Mouse (Mus musculus): ENCODE measurements at regions not wholly inside any gene's neighbourhood (a gene's known extent, or its start where the extent isn't known, plus 50 kb on each side); places are given as distances from the start of the nearest gene placed in this dataset.
"Not testable (repeated sequence)": the region's sequence is repeated elsewhere in the genome, so short reads cannot be mapped to it uniquely, and the experiment has no call there.

DNA sequence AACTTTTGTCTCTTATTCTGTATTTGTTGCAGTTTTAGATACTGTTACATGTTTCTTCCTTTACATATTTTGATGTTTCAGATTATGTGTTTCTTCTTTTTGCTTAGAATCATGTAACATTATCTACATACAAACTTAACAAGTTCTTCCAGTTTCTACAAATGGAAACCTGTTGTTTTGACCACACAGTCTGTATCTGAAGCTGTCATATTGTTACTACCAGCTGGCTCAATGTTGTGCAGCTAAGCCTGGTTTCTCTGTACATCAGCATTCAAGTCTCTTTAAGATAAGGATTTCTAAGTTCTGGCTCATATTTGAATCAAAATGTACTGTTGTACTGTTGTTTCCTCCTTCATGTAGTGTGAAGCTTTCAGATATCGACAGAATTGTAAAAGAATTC lies 65.4 kb upstream of the Vps41 start:
- Histone ChIP-seq H3K9me3 (ENCODE audit: low read length) (no peaks in the 10 kb centered on the region), H3K27me3 (ENCODE audit: insufficient read depth, low read length) (no peaks in the 10 kb centered on the region), H3K9ac (no peak overlapping the region), H3K27ac (ENCODE audit: low read depth, low read length) (no peak overlapping the region), H3K4me1 (ENCODE audit: insufficient read depth) (no peaks in the 10 kb centered on the region), H3K4me3 (ENCODE audit: low read depth, low read length) (no peak overlapping the region), H3K36me3 (ENCODE audit: insufficient read depth) (no peaks in the 10 kb centered on the region), H3K4me2 (ENCODE audit: low read depth) (no peak overlapping the region)
- no peak for TF ChIP-seq CTCF (IDR thresholded peaks at IDR 0.05; ENCODE audit: low read depth)
- DNase-seq (peak; percentile 67), ATAC-seq (peak; percentile 78)
- WGBS = 80% methylated on average over 1 of the region's 1 CpGs

DNA sequence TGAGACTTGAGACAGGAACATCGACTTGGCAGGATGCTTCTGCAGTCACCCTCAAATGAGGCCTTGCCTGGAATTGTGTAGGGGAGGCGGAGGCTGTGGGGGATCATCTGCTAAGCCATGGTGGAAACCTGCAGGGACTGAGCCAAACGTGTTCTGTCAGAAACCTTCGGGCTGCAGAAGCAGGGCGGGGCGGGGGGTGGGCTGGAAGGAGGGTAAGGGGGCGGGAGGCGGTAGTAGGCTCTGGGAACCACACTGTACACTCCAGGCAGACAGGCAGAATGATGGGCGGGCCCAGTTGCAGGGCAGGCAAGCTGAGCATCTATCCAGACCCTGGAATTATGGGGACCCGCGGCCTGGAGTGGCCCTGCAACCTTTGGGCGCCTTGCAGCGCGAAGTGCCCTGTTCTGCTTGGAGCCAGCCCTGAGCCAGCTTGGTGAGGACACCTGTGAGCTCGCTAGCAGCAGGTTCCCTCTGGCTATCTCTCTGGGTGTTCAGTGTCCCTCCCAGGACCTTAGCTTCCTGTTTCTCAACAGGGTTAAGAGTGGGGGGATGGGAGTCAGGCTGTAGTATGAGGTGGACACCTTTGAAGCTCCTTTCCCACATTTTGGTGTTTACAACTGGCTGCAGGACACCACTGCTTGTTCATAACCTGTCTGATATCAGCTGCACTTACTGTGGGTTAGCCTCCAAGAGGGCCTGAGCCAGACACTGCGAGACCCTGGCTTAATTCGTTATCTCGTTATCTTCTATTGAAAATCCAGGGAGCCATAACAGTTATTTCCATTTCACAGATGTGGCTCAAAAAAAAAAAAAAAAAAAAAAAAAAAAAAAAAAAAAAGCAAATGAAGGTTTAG lies 102.1 kb upstream of the Vps41 start:
- peak; percentile 69 for ATAC-seq
- Histone ChIP-seq H3K27me3 (ENCODE audit: insufficient read depth, low read length) (no peaks in the 10 kb centered on the region), H3K9me3 (ENCODE audit: low read length) (no peaks in the 10 kb centered on the region), H3K4me2 (ENCODE audit: low read depth) (0 out of 2 replicates have a peak overlapping the region, but pooled peaks have one; percentile 24), H3K4me3 (ENCODE audit: low read depth, low read length) (no peak overlapping the region), H3K27ac (ENCODE audit: low read depth, low read length) (no peak overlapping the region), H3K9ac (no peak overlapping the region), H3K4me1 (ENCODE audit: insufficient read depth) (0 out of 2 replicates have a peak, but pooled peaks cover 3% of the 10 kb centered on the region), H3K36me3 (ENCODE audit: insufficient read depth) (no peaks in the 10 kb centered on the region)
- DNase-seq = no peak
- WGBS = 20% methylated on average over 18 of the region's 18 CpGs
- no peak for TF ChIP-seq CTCF (IDR thresholded peaks at IDR 0.05; ENCODE audit: low read depth)

- DNase-seq (peak; percentile 21), ATAC-seq (peak; percentile 61)
- peak overlapping the region; percentile 28; the same call in 1 of the 2 replicates for H3K4me2 ChIP-seq (ENCODE audit: low read depth)
- WGBS = 32% methylated on average over 19 of the region's 19 CpGs
- no peak overlapping the region for H3K9ac ChIP-seq
- H3K4me1 ChIP-seq (ENCODE audit: insufficient read depth) = no peaks in the 10 kb centered on the region
- TF ChIP-seq CTCF (IDR thresholded peaks at IDR 0.05; ENCODE audit: low read depth) = no peak
- H3K27ac ChIP-seq (ENCODE audit: low read depth, low read length) = no peak overlapping the region
- 0 out of 2 replicates have a peak overlapping the region, but pooled peaks have one; percentile 11 for H3K4me3 ChIP-seq (ENCODE audit: low read depth, low read length)
- no peaks in the 10 kb centered on the region for H3K9me3 ChIP-seq (ENCODE audit: low read length)
- no peaks in the 10 kb centered on the region for H3K27me3 ChIP-seq (ENCODE audit: insufficient read depth, low read length)
- no peaks in the 10 kb centered on the region for H3K36me3 ChIP-seq (ENCODE audit: insufficient read depth)
Observed at GRCm38 (mm10) chr13:18580718-18581550, 136.2 kb upstream of the Vps41 start.

GRCm38 (mm10) chr13:18576016-18576415 lies 141.1 kb upstream of the Vps41 start:
- Histone ChIP-seq H3K9me3 (ENCODE audit: low read length) (no peaks in the 10 kb centered on the region), H3K27ac (ENCODE audit: low read depth, low read length) (no peak overlapping the region), H3K36me3 (ENCODE audit: insufficient read depth) (no peaks in the 10 kb centered on the region), H3K4me3 (ENCODE audit: low read depth, low read length) (no peak overlapping the region), H3K4me2 (ENCODE audit: low read depth) (no peak overlapping the region), H3K9ac (no peak overlapping the region), H3K4me1 (ENCODE audit: insufficient read depth) (no peaks in the 10 kb centered on the region), H3K27me3 (ENCODE audit: insufficient read depth, low read length) (no peaks in the 10 kb centered on the region)
- 63% methylated on average over 4 of the region's 4 CpGs for WGBS
- TF ChIP-seq CTCF (IDR thresholded peaks at IDR 0.05; ENCODE audit: low read depth) = no peak
- DNase-seq (no peak), ATAC-seq (no peak)

GRCm38 (mm10) chr13:18575599-18575998 lies 141.5 kb upstream of the Vps41 start:
- DNase-seq (no peak), ATAC-seq (no peak)
- Histone ChIP-seq H3K27ac (ENCODE audit: low read depth, low read length) (no peak overlapping the region), H3K27me3 (ENCODE audit: insufficient read depth, low read length) (no peaks in the 10 kb centered on the region), H3K9ac (no peak overlapping the region), H3K36me3 (ENCODE audit: insufficient read depth) (no peaks in the 10 kb centered on the region), H3K4me1 (ENCODE audit: insufficient read depth) (no peaks in the 10 kb centered on the region), H3K9me3 (ENCODE audit: low read length) (no peaks in the 10 kb centered on the region), H3K4me2 (ENCODE audit: low read depth) (no peak overlapping the region), H3K4me3 (ENCODE audit: low read depth, low read length) (no peak overlapping the region)
- WGBS = 4% methylated on average over 5 of the region's 5 CpGs
- no peak for TF ChIP-seq CTCF (IDR thresholded peaks at IDR 0.05; ENCODE audit: low read depth)

DNA sequence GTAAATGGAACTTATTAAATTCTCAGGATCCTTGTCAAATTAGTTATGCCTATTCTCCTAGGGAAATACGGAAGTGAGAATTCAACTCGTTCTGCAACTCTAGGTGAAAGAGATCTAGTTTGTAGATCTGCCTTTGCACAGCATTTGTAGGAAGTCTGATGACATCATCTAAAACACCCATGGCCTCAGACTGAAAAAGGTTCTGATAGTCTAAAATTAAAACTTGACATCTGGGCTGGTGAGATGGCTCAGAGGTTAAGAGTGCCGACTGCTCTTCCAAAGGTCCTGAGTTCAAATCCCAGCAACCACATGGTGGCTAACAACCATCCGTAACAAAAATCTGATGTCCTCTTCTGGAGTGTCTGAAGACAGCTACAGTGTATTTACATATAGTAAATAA lies 144.5 kb upstream of the Pou6f2 start:
- H3K9ac ChIP-seq; H3K4me2 ChIP-seq (ENCODE audit: low read depth); H3K4me3 ChIP-seq (ENCODE audit: low read depth, low read length); ATAC-seq; H3K9me3 ChIP-seq (ENCODE audit: low read length); H3K4me1 ChIP-seq (ENCODE audit: insufficient read depth); H3K36me3 ChIP-seq (ENCODE audit: insufficient read depth); H3K27ac ChIP-seq (ENCODE audit: low read depth, low read length); DNase-seq; H3K27me3 ChIP-seq (ENCODE audit: insufficient read depth, low read length): not testable (repeated sequence)
- 92% methylated on average over 4 of the region's 4 CpGs for WGBS

GRCm38 (mm10) chr13:18530509-18530908 lies 133.0 kb upstream of the Pou6f2 start:
- H3K4me3 ChIP-seq (ENCODE audit: low read depth, low read length) = no peak overlapping the region
- WGBS = 63% methylated on average over 1 of the region's 1 CpGs
- DNase-seq (no peak), ATAC-seq (no peak)
- TF ChIP-seq CTCF (IDR thresholded peaks at IDR 0.05; ENCODE audit: low read depth) = no peak
- H3K9ac ChIP-seq = no peak overlapping the region
- no peaks in the 10 kb centered on the region for H3K9me3 ChIP-seq (ENCODE audit: low read length)
- H3K27me3 ChIP-seq (ENCODE audit: insufficient read depth, low read length) = no peaks in the 10 kb centered on the region
- H3K4me2 ChIP-seq (ENCODE audit: low read depth) = no peak overlapping the region
- no peaks in the 10 kb centered on the region for H3K4me1 ChIP-seq (ENCODE audit: insufficient read depth)
- H3K36me3 ChIP-seq (ENCODE audit: insufficient read depth) = no peaks in the 10 kb centered on the region
- no peak overlapping the region for H3K27ac ChIP-seq (ENCODE audit: low read depth, low read length)
